In genomic region chr9:107983421-107983890, GRCm38 (mm10) we compare ENCODE assay signal across 9 mouse cellular contexts. TPM values are rescaled to one million over a fixed set of nuclear protein-coding genes. Genes with fewer than 3 reads are reported as not detected.
DNase-seq lines count a peak whose midpoint lies in the region; ATAC-seq and TF ChIP-seq lines count a peak whose summit lies in the region.
"Had no signal": no experiment of that assay in that cellular context is flagged by ENCODE, and none has a peak within 500 bp of the region (broad histone marks: within the 10 kb centered on the region; RNA-seq: fewer than 3 reads in every experiment).

No protein-coding gene starts in this region.

- no peaks in the 10 kb centered on the region for H3K27me3 ChIP-seq in intestine, embryonic 16.5 days (replicated peaks; ENCODE audit: control insufficient read depth, insufficient read depth, low read length)
- H3K27me3 ChIP-seq in limb, embryonic 15.5 days = no peaks in the 10 kb centered on the region
- peaks cover 11% of the 10 kb centered on the region for H3K27me3 ChIP-seq in midbrain, embryonic 15.5 days (replicated peaks)
- H3K27me3 ChIP-seq in stomach, postnatal 0 days (ENCODE audit: control insufficient read depth, insufficient read depth, low read length) = no peaks in the 10 kb centered on the region

- H3K4me1 ChIP-seq in cortical plate, adult 2 months (ENCODE audit: control insufficient read depth, insufficient read depth, low read length) = peaks cover 8% of the 10 kb centered on the region
- peaks cover 31% of the 10 kb centered on the region for H3K4me1 ChIP-seq in intestine, embryonic 16.5 days (ENCODE audit: control insufficient read depth, insufficient read depth, low read length)
- H3K4me1 ChIP-seq in limb, embryonic 15.5 days = peaks cover 69% of the 10 kb centered on the region
- H3K4me1 ChIP-seq in midbrain, embryonic 15.5 days = peaks cover 23% of the 10 kb centered on the region
- peaks cover 9% of the 10 kb centered on the region for H3K4me1 ChIP-seq in stomach, postnatal 0 days (replicated peaks; ENCODE audit: control insufficient read depth, insufficient read depth)

- peak overlapping the region; percentile 88 for H3K4me2 ChIP-seq in intestine, embryonic 16.5 days (ENCODE audit: low read depth, low read length)
- peak overlapping the region; percentile 81 for H3K4me2 ChIP-seq in limb, embryonic 15.5 days
- peak overlapping the region; percentile 25; the same call in 1 of the 2 replicates for H3K4me2 ChIP-seq in midbrain, embryonic 15.5 days
- H3K4me2 ChIP-seq in stomach, postnatal 0 days (replicated peaks; ENCODE audit: low read depth) = peak overlapping the region; percentile 80

- no peaks in the 10 kb centered on the region for H3K36me3 ChIP-seq in intestine, embryonic 16.5 days (ENCODE audit: control insufficient read depth, insufficient read depth, low read length)
- H3K36me3 ChIP-seq in limb, embryonic 15.5 days = 0 out of 2 replicates have a peak, but pooled peaks cover 2% of the 10 kb centered on the region
- H3K36me3 ChIP-seq in midbrain, embryonic 15.5 days (replicated peaks) = no peaks in the 10 kb centered on the region
- peaks cover 4% of the 10 kb centered on the region; the same call in 1 of the 2 replicates for H3K36me3 ChIP-seq in stomach, postnatal 0 days (ENCODE audit: control insufficient read depth, insufficient read depth, low read length)

- WGBS in intestine, embryonic 16.5 days = 30% methylated on average over 4 of the region's 4 CpGs
- 6% methylated on average over 4 of the region's 4 CpGs for WGBS in limb, embryonic 15.5 days
- 53% methylated on average over 4 of the region's 4 CpGs for WGBS in midbrain, embryonic 15.5 days
- 26% methylated on average over 4 of the region's 4 CpGs for WGBS in stomach, postnatal 0 days

- H3K27ac ChIP-seq in cortical plate, adult 2 months (ENCODE audit: insufficient read depth, low read length) = peak overlapping the region; percentile 97
- peak overlapping the region; percentile 100 for H3K27ac ChIP-seq in intestine, embryonic 16.5 days (ENCODE audit: low read length)
- peak overlapping the region; percentile 99 for H3K27ac ChIP-seq in limb, embryonic 15.5 days
- peak overlapping the region; percentile 68 for H3K27ac ChIP-seq in midbrain, embryonic 15.5 days
- peak overlapping the region; percentile 97 for H3K27ac ChIP-seq in stomach, postnatal 0 days (replicated peaks)

- TF ChIP-seq CTCF in cortical plate, adult 2 months (IDR thresholded peaks at IDR 0.05; ENCODE audit: extremely low read depth, insufficient read depth, low read length) = no peak
- no peak for TF ChIP-seq CTCF in stomach, postnatal 0 days (IDR thresholded peaks at IDR 0.05; ENCODE audit: low read depth)

- 0 out of 2 replicates have a peak overlapping the region, but pooled peaks have one; percentile 16 for H3K4me3 ChIP-seq in cortical plate, adult 2 months (ENCODE audit: insufficient read depth, low read length)
- peak overlapping the region; percentile 86 for H3K4me3 ChIP-seq in intestine, embryonic 16.5 days (ENCODE audit: low read length)
- peak overlapping the region; percentile 70 for H3K4me3 ChIP-seq in limb, embryonic 15.5 days
- H3K4me3 ChIP-seq in midbrain, embryonic 15.5 days = no peak overlapping the region
- peak overlapping the region; percentile 64 for H3K4me3 ChIP-seq in stomach, postnatal 0 days (ENCODE audit: low read depth, low read length)

- no peak for TF ChIP-seq EP300 in stomach, postnatal 0 days (optimal IDR thresholded peaks at IDR 0.05)

- peak; percentile 50 for ATAC-seq in intestine, embryonic 16.5 days
- ATAC-seq in limb, embryonic 15.5 days (ENCODE audit: insufficient number of reproducible peaks, low FRiP score, low TSS enrichment, low read depth) = peak; percentile 65
- ATAC-seq in midbrain, embryonic 15.5 days (replicated peaks) = no peak
- ATAC-seq in stomach, postnatal 0 days (ENCODE audit: low FRiP score, low TSS enrichment) = peak; percentile 45; the same call in 1 of the 2 replicates

- DNase-seq in cerebellum, adult 9-11 months = peak; percentile 33
- DNase-seq in cerebellum, adult 9-10 months = no peak
- DNase-seq in heart, adult 18-20 months = peak; percentile 90 to 96
- DNase-seq in stomach, postnatal 0 days (ENCODE audit: low spot score) = peak; percentile 62

- TF ChIP-seq POLR2A in cortical plate, adult 2 months (IDR thresholded peaks at IDR 0.05; ENCODE audit: extremely low read depth, insufficient read depth, low read length) = no peak

- H3K9me3 ChIP-seq in intestine, embryonic 16.5 days (ENCODE audit: control insufficient read depth, low read length) = no peaks in the 10 kb centered on the region
- H3K9me3 ChIP-seq in limb, embryonic 15.5 days = no peaks in the 10 kb centered on the region
- H3K9me3 ChIP-seq in midbrain, embryonic 15.5 days = no peaks in the 10 kb centered on the region
- no peaks in the 10 kb centered on the region for H3K9me3 ChIP-seq in stomach, postnatal 0 days (ENCODE audit: control insufficient read depth, low read length)

- H3K9ac ChIP-seq in intestine, embryonic 16.5 days (ENCODE audit: low read depth, low read length) = peak overlapping the region; percentile 81
- peak overlapping the region; percentile 66; the same call in 1 of the 2 replicates for H3K9ac ChIP-seq in limb, embryonic 15.5 days
- no peak overlapping the region for H3K9ac ChIP-seq in midbrain, embryonic 15.5 days
- H3K9ac ChIP-seq in stomach, postnatal 0 days (ENCODE audit: low read length) = peak overlapping the region; percentile 74

RNA-seq across cellular contexts. Expression of gene Gm20661, which starts 0.6 kb away (rescaled TPM):
- polyA plus RNA-seq in cortical plate, adult 2 months (2012; rRNA removed) = 0.15 and 0.35 TPM in 2 replicates
- total RNA-seq in heart, adult 18-20 months (2021) = under 1 TPM in 1 of 2 experiments, not detected in 1; 0.37 TPM
- 4.5 and 5.0 TPM in 2 replicates for polyA plus RNA-seq in intestine, embryonic 16.5 days (2015; fragmentation: Nextera tagmentation; extraction: Ambion mirVana)
- polyA plus RNA-seq in limb, embryonic 15.5 days (2015; fragmentation: Nextera tagmentation; extraction: Ambion mirVana) = 6.9 and 7.4 TPM in 2 replicates
- polyA plus RNA-seq in midbrain, embryonic 15.5 days (2015; fragmentation: Nextera tagmentation; extraction: Ambion mirVana) = 0.88 and 1.6 TPM in 2 replicates
- polyA plus RNA-seq in stomach, postnatal 0 days (2015; fragmentation: Nextera tagmentation; extraction: Ambion mirVana) = 0.69 and 0.87 TPM in 2 replicates
- polyA plus RNA-seq: large intestine, adult 2 months had no signal

RNA-seq across cellular contexts. Expression of gene Inka1, which starts 2.2 kb away (rescaled TPM):
- 4.8 and 7.4 TPM in 2 replicates for polyA plus RNA-seq in cortical plate, adult 2 months (2012; rRNA removed)
- total RNA-seq in heart, adult 18-20 months (2021) = 1 to 10 TPM; 6.1 to 8.4 TPM
- 34.0 and 35.8 TPM in 2 replicates for polyA plus RNA-seq in intestine, embryonic 16.5 days (2015; fragmentation: Nextera tagmentation; extraction: Ambion mirVana)
- 97.7 and 99.9 TPM in 2 replicates for polyA plus RNA-seq in limb, embryonic 15.5 days (2015; fragmentation: Nextera tagmentation; extraction: Ambion mirVana)
- 15.1 and 17.1 TPM in 2 replicates for polyA plus RNA-seq in midbrain, embryonic 15.5 days (2015; fragmentation: Nextera tagmentation; extraction: Ambion mirVana)
- polyA plus RNA-seq in stomach, postnatal 0 days (2015; fragmentation: Nextera tagmentation; extraction: Ambion mirVana) = 25.9 and 27.6 TPM in 2 replicates

RNA-seq across cellular contexts. Expression of gene Uba7, which starts 8.2 kb away (rescaled TPM):
- 13.5 and 14.9 TPM in 2 replicates for polyA plus RNA-seq in cortical plate, adult 2 months (2012; rRNA removed)
- 10 to 100 TPM; 12.3 to 15.6 TPM for total RNA-seq in heart, adult 18-20 months (2021)
- 32.8 and 35.5 TPM in 2 replicates for polyA plus RNA-seq in intestine, embryonic 16.5 days (2015; fragmentation: Nextera tagmentation; extraction: Ambion mirVana)
- 22.7 and 24.9 TPM in 2 replicates for polyA plus RNA-seq in limb, embryonic 15.5 days (2015; fragmentation: Nextera tagmentation; extraction: Ambion mirVana)
- 5.9 and 6.7 TPM in 2 replicates for polyA plus RNA-seq in midbrain, embryonic 15.5 days (2015; fragmentation: Nextera tagmentation; extraction: Ambion mirVana)
- polyA plus RNA-seq in stomach, postnatal 0 days (2015; fragmentation: Nextera tagmentation; extraction: Ambion mirVana) = 24.7 and 28.9 TPM in 2 replicates

RNA-seq across cellular contexts. Expression of gene Cdhr4, which starts 8.8 kb away (rescaled TPM):
- 1.9 and 4.2 TPM in 2 replicates for polyA plus RNA-seq in cortical plate, adult 2 months (2012; rRNA removed)
- 1 to 10 TPM in 1 of 2 experiments, not detected in 1; 2.7 TPM for total RNA-seq in heart, adult 18-20 months (2021)
- polyA plus RNA-seq in intestine, embryonic 16.5 days (2015; fragmentation: Nextera tagmentation; extraction: Ambion mirVana) = 9.0 and 9.6 TPM in 2 replicates
- 10.7 and 11.9 TPM in 2 replicates for polyA plus RNA-seq in limb, embryonic 15.5 days (2015; fragmentation: Nextera tagmentation; extraction: Ambion mirVana)
- 1.8 and 2.5 TPM in 2 replicates for polyA plus RNA-seq in midbrain, embryonic 15.5 days (2015; fragmentation: Nextera tagmentation; extraction: Ambion mirVana)
- 1.3 and 2.0 TPM in 2 replicates for polyA plus RNA-seq in stomach, postnatal 0 days (2015; fragmentation: Nextera tagmentation; extraction: Ambion mirVana)

RNA-seq across cellular contexts. Expression of gene Gm20662, which starts 12.7 kb away (rescaled TPM):
- 4.5 and 5.6 TPM in 2 replicates for polyA plus RNA-seq in cortical plate, adult 2 months (2012; rRNA removed)
- 1 to 10 TPM; 1.1 to 1.4 TPM for total RNA-seq in heart, adult 18-20 months (2021)
- 0.07 and 0.54 TPM in 2 replicates for polyA plus RNA-seq in intestine, embryonic 16.5 days (2015; fragmentation: Nextera tagmentation; extraction: Ambion mirVana)
- polyA plus RNA-seq in limb, embryonic 15.5 days (2015; fragmentation: Nextera tagmentation; extraction: Ambion mirVana) = 0.10 and 0.51 TPM in 2 replicates
- 0.50 and 0.60 TPM in 2 replicates for polyA plus RNA-seq in midbrain, embryonic 15.5 days (2015; fragmentation: Nextera tagmentation; extraction: Ambion mirVana)
- polyA plus RNA-seq in stomach, postnatal 0 days (2015; fragmentation: Nextera tagmentation; extraction: Ambion mirVana) = 0.18 TPM in 1 of 2 replicates, not detected in the other

Comparison
In these comparisons a context has a peak if more than half of its experiments do, and no peak if none do; other contexts are left out.
1. H3K4me2 ChIP-seq: peak in every context shown above with its lines; median percentile 88 in intestine, embryonic 16.5 days; 81 in limb, embryonic 15.5 days; 80 in stomach, postnatal 0 days; 25 in midbrain, embryonic 15.5 days.